In genomic region chr11:116592428-116592827, GRCm38 (mm10) we compare ENCODE assay signal across 7 mouse cellular contexts. TPM values are rescaled to one million over a fixed set of nuclear protein-coding genes. Genes with fewer than 3 reads are reported as not detected.
DNase-seq lines count a peak whose midpoint lies in the region; ATAC-seq lines count a peak whose summit lies in the region.

No protein-coding gene starts in this region.

- H3K36me3 ChIP-seq in embryonic facial prominence, embryonic 10.5 days (replicated peaks), result peaks cover 7% of the 10 kb centered on the region; the same call in 1 of the 2 replicates
- H3K36me3 ChIP-seq in midbrain, embryonic 13.5 days, result no peaks in the 10 kb centered on the region

- DNase-seq in adrenal gland, postnatal 10 days, result peak; percentile 97
- peak; percentile 93 for DNase-seq in embryonic facial prominence, embryonic 10.5 days (ENCODE audit: low spot score)
- DNase-seq in heart, adult 11 months, result peak; percentile 98
- DNase-seq in kidney, adult 11 months, result peak; percentile 92
- peak; percentile 98 for DNase-seq in left cerebral cortex, postnatal 4 days
- DNase-seq in spleen, adult 12 weeks (ENCODE audit: low spot score), result peak; percentile 85

- H3K4me3 ChIP-seq in embryonic facial prominence, embryonic 10.5 days, result no peak overlapping the region; the same call in 1 of the 2 replicates
- no peak overlapping the region for H3K4me3 ChIP-seq in midbrain, embryonic 13.5 days (replicated peaks)

- peak overlapping the region; percentile 72 for H3K27ac ChIP-seq in embryonic facial prominence, embryonic 10.5 days (replicated peaks)
- peak overlapping the region; percentile 57 for H3K27ac ChIP-seq in midbrain, embryonic 13.5 days

- no peak overlapping the region for H3K9ac ChIP-seq in midbrain, embryonic 13.5 days (replicated peaks)

- peaks cover 21% of the 10 kb centered on the region for H3K27me3 ChIP-seq in embryonic facial prominence, embryonic 10.5 days (replicated peaks; ENCODE audit: low read depth, poor library complexity, severe bottlenecking)
- H3K27me3 ChIP-seq in midbrain, embryonic 13.5 days, result no peaks in the 10 kb centered on the region

- peaks cover 29% of the 10 kb centered on the region for H3K4me1 ChIP-seq in embryonic facial prominence, embryonic 10.5 days
- H3K4me1 ChIP-seq in midbrain, embryonic 13.5 days (replicated peaks), result peaks cover 28% of the 10 kb centered on the region

- ATAC-seq in midbrain, embryonic 13.5 days, result peak; percentile 72

- no peaks in the 10 kb centered on the region for H3K9me3 ChIP-seq in embryonic facial prominence, embryonic 10.5 days
- H3K9me3 ChIP-seq in midbrain, embryonic 13.5 days, result no peaks in the 10 kb centered on the region

- H3K4me2 ChIP-seq in midbrain, embryonic 13.5 days (replicated peaks), result no peak overlapping the region

- intact Hi-C loops in left cerebral cortex, postnatal 4 days (cut with DNase I), result no loop called here

RNA-seq across cellular contexts. Expression of gene Aanat, which starts 6.2 kb away (rescaled TPM):
- not detected for total RNA-seq in adrenal gland, postnatal 10 days (2021)
- polyA plus RNA-seq in embryonic facial prominence, embryonic 10.5 days (2016; fragmentation: Nextera tagmentation; extraction: Ambion mirVana), result not detected in 2 replicates
- total RNA-seq in left cerebral cortex, postnatal 4 days (2021), result under 1 TPM; 0.52 to 0.96 TPM
- 0.22 and 0.34 TPM in 2 replicates for polyA plus RNA-seq in midbrain, embryonic 13.5 days (2015; fragmentation: Nextera tagmentation; extraction: Ambion mirVana)

RNA-seq across cellular contexts. Expression of gene Ube2o, which starts 11.2 kb away (rescaled TPM):
- 10 to 100 TPM; 20.8 to 29.8 TPM for total RNA-seq in adrenal gland, postnatal 10 days (2021)
- polyA plus RNA-seq in embryonic facial prominence, embryonic 10.5 days (2016; fragmentation: Nextera tagmentation; extraction: Ambion mirVana), result 12.0 and 12.4 TPM in 2 replicates
- total RNA-seq in left cerebral cortex, postnatal 4 days (2021), result 100 to 1,000 TPM; 115 to 128 TPM
- polyA plus RNA-seq in midbrain, embryonic 13.5 days (2015; fragmentation: Nextera tagmentation; extraction: Ambion mirVana), result 12.3 and 12.7 TPM in 2 replicates

RNA-seq across cellular contexts. Expression of gene Rhbdf2, which starts 34.4 kb away (rescaled TPM):
- total RNA-seq in adrenal gland, postnatal 10 days (2021), result 10 to 100 TPM; 11.1 to 14.4 TPM
- polyA plus RNA-seq in embryonic facial prominence, embryonic 10.5 days (2016; fragmentation: Nextera tagmentation; extraction: Ambion mirVana), result 5.5 and 6.1 TPM in 2 replicates
- 1 to 10 TPM in 1 of 2 experiments, under 1 TPM in 1; 0.90 to 1.5 TPM for total RNA-seq in left cerebral cortex, postnatal 4 days (2021)
- 0.76 and 0.77 TPM in 2 replicates for polyA plus RNA-seq in midbrain, embryonic 13.5 days (2015; fragmentation: Nextera tagmentation; extraction: Ambion mirVana)

Comparison
In these comparisons a context has a peak if more than half of its experiments do, and no peak if none do; other contexts are left out.
1. RNA of gene Rhbdf2, which starts 34.4 kb away (total RNA-seq): 11.1 to 14.4 TPM in adrenal gland, postnatal 10 days; 0.90 to 1.5 TPM in left cerebral cortex, postnatal 4 days; every median in the first group is over 4 times any median in the second.
2. Peak in every context shown above with its lines, with median percentiles within 50 percentile points of each other: DNase-seq.